Mouse (Mus musculus): Measurements from ENCODE around the gene Lemd2. TPM values are rescaled to one million over a fixed set of nuclear protein-coding genes. Genes with fewer than 3 reads are reported as not detected.

The Lemd2 gene
- polyA plus RNA-seq, 2 experiments = 3.1 to 16.4 TPM

DNA sequence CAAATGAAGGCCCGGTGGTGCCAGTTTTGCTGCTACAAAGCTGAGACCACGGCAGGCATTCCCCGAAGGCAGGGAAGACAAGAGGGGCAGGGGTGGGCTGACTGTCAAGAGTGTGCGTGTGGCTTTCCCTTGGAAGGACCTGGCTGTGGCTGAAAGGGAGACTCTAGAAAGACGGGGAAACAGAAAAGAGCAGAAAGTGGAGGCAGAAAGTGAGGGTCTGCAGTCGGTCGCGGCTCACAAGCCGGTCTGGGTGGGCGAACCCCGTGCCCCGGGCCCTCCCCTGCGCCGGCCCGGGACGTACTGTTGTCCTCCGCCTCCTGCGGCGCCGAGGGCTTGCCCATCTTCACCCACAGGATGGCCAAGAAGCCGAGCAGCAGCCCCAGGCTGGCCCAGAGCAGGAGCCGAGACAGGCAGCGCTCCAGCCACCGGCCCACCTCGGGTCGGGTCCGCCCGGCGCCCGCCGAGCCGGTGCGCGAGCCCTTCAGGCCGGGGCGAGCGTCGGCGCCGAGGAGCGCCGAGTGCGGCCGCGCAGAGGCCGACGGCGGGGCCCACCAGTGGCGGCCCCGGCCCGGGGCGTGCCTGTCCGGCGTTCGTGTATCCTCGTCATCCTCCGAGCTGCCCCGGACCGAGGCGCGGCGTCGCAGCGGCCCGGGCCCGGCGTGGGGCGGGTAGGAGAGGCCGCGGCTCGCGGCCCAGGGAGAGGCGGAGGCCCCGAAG, 753 bp downstream of the Lemd2 start:
- H3K9me3 ChIP-seq (ENCODE audit: control insufficient read depth, low read length) = no peaks in the 10 kb centered on the region
- WGBS (ENCODE audit: insufficient replicate concordance) = under 1% methylated on average over 74 of the region's 74 CpGs
- ATAC-seq (ENCODE audit: insufficient read depth) = peak; percentile 65
- H3K4me1 ChIP-seq (replicated peaks; ENCODE audit: control insufficient read depth in 2 of 2, insufficient read depth in 2 of 2, low read length in 1 of 2) = peaks cover 2 to 10% of the 10 kb centered on the region in 2 experiments
- peak overlapping the region; percentile 93 for H3K9ac ChIP-seq (replicated peaks)
- no peak for TF ChIP-seq EP300 (IDR thresholded peaks at IDR 0.05; ENCODE audit: low read depth)
- no peak for TF ChIP-seq CTCF (IDR thresholded peaks at IDR 0.05; ENCODE audit: low read depth)
- peak overlapping the region; percentile 70 for H3K27ac ChIP-seq
- peaks cover 3% of the 10 kb centered on the region; the same call in 1 of the 2 replicates for H3K36me3 ChIP-seq (replicated peaks; ENCODE audit: control insufficient read depth, insufficient read depth, low read depth)
- no peaks in the 10 kb centered on the region for H3K27me3 ChIP-seq (ENCODE audit: control insufficient read depth, insufficient read depth, low read length)
- DNase-seq (ENCODE audit: low read depth in 3 of 3, low spot score in 3 of 3) = peak in 1 of 3 experiments; percentile 20
- peak overlapping the region; percentile 85 for H3K4me3 ChIP-seq (ENCODE audit: insufficient read depth in 1 of 2, low read depth in 2 of 2, low read length in 2 of 2)
- peak overlapping the region; percentile 92 for H3K4me2 ChIP-seq (ENCODE audit: low read depth)

DNA sequence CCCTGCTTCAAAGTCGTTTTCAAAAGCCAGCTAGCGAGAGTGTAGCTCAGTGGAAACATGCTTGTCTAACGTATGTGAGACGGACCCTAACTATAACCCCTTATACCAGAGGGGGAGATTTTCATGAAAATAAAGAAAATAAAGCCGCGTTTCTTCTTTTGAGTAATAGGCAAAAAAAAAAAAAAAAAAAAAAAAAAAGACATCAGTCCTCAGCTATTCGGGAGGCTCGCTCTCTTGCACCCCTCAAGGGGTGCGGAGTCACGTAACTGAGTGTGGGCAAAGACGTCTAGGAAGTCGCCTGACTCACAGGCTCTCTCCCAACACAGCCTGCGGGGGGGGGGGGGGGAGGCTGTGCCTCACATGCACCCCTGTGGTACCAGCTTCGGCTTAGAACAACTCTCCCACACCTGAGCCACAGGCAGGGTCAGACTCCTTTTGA, 1.3 kb downstream of the Lemd2 start:
- WGBS (ENCODE audit: insufficient replicate concordance) = 40% methylated on average over 14 of the region's 14 CpGs
- no peak overlapping the region for H3K27ac ChIP-seq
- H3K27me3 ChIP-seq (ENCODE audit: control insufficient read depth, insufficient read depth, low read length) = no peaks in the 10 kb centered on the region
- peaks cover 8% of the 10 kb centered on the region; the same call in 1 of the 2 replicates for H3K36me3 ChIP-seq (replicated peaks; ENCODE audit: control insufficient read depth, insufficient read depth, low read depth)
- DNase-seq (ENCODE audit: low read depth in 3 of 3, low spot score in 3 of 3) = no peak
- TF ChIP-seq CTCF (IDR thresholded peaks at IDR 0.05; ENCODE audit: low read depth) (no peak), EP300 (IDR thresholded peaks at IDR 0.05; ENCODE audit: low read depth) (no peak)
- no peak for ATAC-seq (ENCODE audit: insufficient read depth)
- H3K4me1 ChIP-seq (replicated peaks; ENCODE audit: control insufficient read depth in 2 of 2, insufficient read depth in 2 of 2, low read length in 1 of 2) = peaks cover 2 to 10% of the 10 kb centered on the region in 2 experiments
- H3K4me2 ChIP-seq (ENCODE audit: low read depth) = peak overlapping the region; percentile 92
- H3K4me3 ChIP-seq (ENCODE audit: insufficient read depth in 1 of 2, low read depth in 2 of 2, low read length in 2 of 2) = peak overlapping the region; percentile 85
- H3K9ac ChIP-seq (replicated peaks) = peak overlapping the region; percentile 93
- H3K9me3 ChIP-seq (ENCODE audit: control insufficient read depth, low read length) = no peaks in the 10 kb centered on the region

DNA sequence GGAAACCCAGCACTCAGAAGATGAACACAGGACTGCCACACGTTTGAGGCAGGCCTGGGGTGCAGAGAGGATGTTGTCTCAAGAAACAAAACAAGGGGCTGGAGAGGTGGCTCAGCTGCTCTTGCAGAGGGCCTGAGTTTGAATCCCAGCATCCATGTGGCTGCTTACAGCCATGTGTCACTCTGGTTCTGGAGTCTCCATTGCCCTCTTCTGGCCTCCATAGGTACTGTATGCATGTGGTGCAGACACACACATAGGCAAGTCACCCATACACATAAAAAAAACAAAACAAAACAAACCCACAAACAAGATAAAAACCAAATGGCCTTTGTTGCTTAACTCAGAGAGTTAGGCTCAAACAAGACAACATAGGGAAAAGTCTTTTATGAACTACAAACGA, 2.3 kb downstream of the Lemd2 start:
- H3K9me3 ChIP-seq (ENCODE audit: control insufficient read depth, low read length) = no peaks in the 10 kb centered on the region
- no peak overlapping the region for H3K4me2 ChIP-seq (ENCODE audit: low read depth)
- DNase-seq (ENCODE audit: low read depth in 3 of 3, low spot score in 3 of 3) (peak in 1 of 3 experiments; percentile 35), ATAC-seq (ENCODE audit: insufficient read depth) (no peak)
- TF ChIP-seq CTCF (IDR thresholded peaks at IDR 0.05; ENCODE audit: low read depth) (peak; percentile 71), EP300 (IDR thresholded peaks at IDR 0.05; ENCODE audit: low read depth) (no peak)
- H3K4me1 ChIP-seq (replicated peaks; ENCODE audit: control insufficient read depth in 2 of 2, insufficient read depth in 2 of 2, low read length in 1 of 2) = peaks cover 2 to 10% of the 10 kb centered on the region in 2 experiments
- 81% methylated on average over 2 of the region's 2 CpGs for WGBS (ENCODE audit: insufficient replicate concordance)
- peaks cover 11% of the 10 kb centered on the region; the same call in 1 of the 2 replicates for H3K36me3 ChIP-seq (replicated peaks; ENCODE audit: control insufficient read depth, insufficient read depth, low read depth)
- no peak overlapping the region for H3K9ac ChIP-seq (replicated peaks)
- no peaks in the 10 kb centered on the region for H3K27me3 ChIP-seq (ENCODE audit: control insufficient read depth, insufficient read depth, low read length)
- no peak overlapping the region for H3K27ac ChIP-seq
- H3K4me3 ChIP-seq (ENCODE audit: insufficient read depth in 1 of 2, low read depth in 2 of 2, low read length in 2 of 2) = no peak overlapping the region

DNA sequence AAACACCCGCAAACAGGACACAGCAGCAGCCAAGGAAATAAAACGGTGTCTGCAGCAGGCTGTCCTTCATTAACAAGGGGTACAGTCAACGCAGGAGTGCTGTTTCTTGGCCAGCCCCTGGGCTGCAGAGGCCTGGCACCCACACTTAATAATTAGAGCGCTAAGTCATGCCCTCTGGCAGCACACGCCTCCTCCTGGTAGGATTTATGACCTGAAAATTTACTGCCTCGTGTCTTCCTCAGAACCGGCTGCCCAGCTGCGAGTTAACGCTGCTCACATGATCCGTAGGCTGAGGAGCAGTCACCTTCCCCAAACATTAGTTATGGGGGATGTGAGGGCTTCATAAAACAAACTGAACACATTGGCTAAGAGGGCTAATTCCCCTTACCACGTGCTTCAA, 3.5 kb downstream of the Lemd2 start:
- no peak overlapping the region for H3K9ac ChIP-seq (replicated peaks)
- H3K4me2 ChIP-seq (ENCODE audit: low read depth) = no peak overlapping the region
- no peak overlapping the region for H3K4me3 ChIP-seq (ENCODE audit: insufficient read depth in 1 of 2, low read depth in 2 of 2, low read length in 2 of 2)
- no peak for TF ChIP-seq EP300 (IDR thresholded peaks at IDR 0.05; ENCODE audit: low read depth)
- peak; percentile 32; the same call in 1 of the 2 replicates for TF ChIP-seq CTCF (IDR thresholded peaks at IDR 0.05; ENCODE audit: low read depth)
- H3K27ac ChIP-seq = no peak overlapping the region
- H3K36me3 ChIP-seq (replicated peaks; ENCODE audit: control insufficient read depth, insufficient read depth, low read depth) = peaks cover 11% of the 10 kb centered on the region; the same call in 1 of the 2 replicates
- no peaks in the 10 kb centered on the region for H3K9me3 ChIP-seq (ENCODE audit: control insufficient read depth, low read length)
- ATAC-seq (ENCODE audit: insufficient read depth) (no peak), DNase-seq (ENCODE audit: low read depth in 3 of 3, low spot score in 3 of 3) (no peak)
- H3K27me3 ChIP-seq (ENCODE audit: control insufficient read depth, insufficient read depth, low read length) = no peaks in the 10 kb centered on the region
- H3K4me1 ChIP-seq (replicated peaks; ENCODE audit: control insufficient read depth in 2 of 2, insufficient read depth in 2 of 2, low read length in 1 of 2) = peaks cover 2 to 10% of the 10 kb centered on the region in 2 experiments
- WGBS (ENCODE audit: insufficient replicate concordance) = 77% methylated on average over 11 of the region's 11 CpGs

- WGBS (ENCODE audit: insufficient replicate concordance) = 67% methylated on average over 7 of the region's 7 CpGs
- TF ChIP-seq EP300 (IDR thresholded peaks at IDR 0.05; ENCODE audit: low read depth) (no peak), CTCF (IDR thresholded peaks at IDR 0.05; ENCODE audit: low read depth) (no peak)
- Histone ChIP-seq H3K4me1 (replicated peaks; ENCODE audit: control insufficient read depth in 2 of 2, insufficient read depth in 2 of 2, low read length in 1 of 2) (peaks cover 9 to 17% of the 10 kb centered on the region in 2 experiments), H3K27ac (no peak overlapping the region), H3K4me2 (ENCODE audit: low read depth) (no peak overlapping the region), H3K9ac (replicated peaks) (no peak overlapping the region), H3K36me3 (replicated peaks; ENCODE audit: control insufficient read depth, insufficient read depth, low read depth) (peaks cover 11% of the 10 kb centered on the region; the same call in 1 of the 2 replicates), H3K9me3 (ENCODE audit: control insufficient read depth, low read length) (no peaks in the 10 kb centered on the region), H3K4me3 (ENCODE audit: insufficient read depth in 1 of 2, low read depth in 2 of 2, low read length in 2 of 2) (no peak overlapping the region), H3K27me3 (ENCODE audit: control insufficient read depth, insufficient read depth, low read length) (no peaks in the 10 kb centered on the region)
- DNase-seq (ENCODE audit: low read depth in 3 of 3, low spot score in 3 of 3) = no peak
- no peak for ATAC-seq (ENCODE audit: insufficient read depth)
These were observed 4.4 kb downstream of the Lemd2 start for GRCm38 (mm10) chr17:27199864-27200263.

Measured in liver, embryonic 14.5 days (tissue).